Mouse (Mus musculus) erythroblast, embryonic 14.5 days (primary cell): ENCODE data around the gene Arl9.

ENCODE experiments used
- GATA1 ChIP-seq: IDR thresholded peaks from 2 replicates; pipeline ENCODE4 v1.6.1; 2012; ENCODE audit warnings: low read length, inconsistent platforms, mixed read lengths
- TAL1 ChIP-seq: IDR thresholded peaks from 3 replicates; pipeline ENCODE4 v1.6.1; 2012; ENCODE audit warnings: low read length, inconsistent platforms, mixed read lengths

DNA sequence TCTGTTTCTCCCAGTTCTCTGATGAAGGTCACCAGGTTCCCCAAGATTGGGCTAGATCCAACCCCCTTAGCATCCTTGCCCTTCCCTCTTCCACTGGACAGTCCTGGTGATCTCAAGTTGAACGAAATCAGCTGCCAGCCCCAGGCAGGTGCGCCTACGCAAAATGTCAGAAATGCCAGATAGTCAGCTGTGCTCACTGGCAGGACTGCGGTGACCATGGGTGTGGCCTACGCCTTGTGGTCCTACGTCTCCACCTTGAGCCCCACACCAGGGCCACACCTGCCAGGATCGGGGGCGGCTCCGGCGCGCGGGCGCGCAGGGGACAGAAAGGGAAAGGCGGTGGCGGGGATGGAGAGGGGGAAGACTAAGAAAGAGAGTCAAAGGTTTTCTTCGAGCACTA lies 2.7 kb upstream of the Arl9 start:
- TF ChIP-seq GATA1 (no peak), TAL1 (no peak)
